Mouse (Mus musculus) megakaryocyte, embryonic 14.5 days (primary cell): ENCODE measurements around the gene Tex2.

ENCODE experiments used
- FLI1 ChIP-seq: IDR thresholded peaks from 2 replicates; pipeline ENCODE4 v1.6.1; 2012; ENCODE audit warnings: low read length, inconsistent platforms, mixed read lengths
- GATA1 ChIP-seq: IDR thresholded peaks from 3 replicates; pipeline ENCODE4 v1.6.1; 2012; ENCODE audit warnings: mixed read lengths, low read length, inconsistent platforms, borderline replicate concordance

- TF ChIP-seq GATA1 (no peak), FLI1 (no peak)
These were observed 34.1 kb downstream of the Tex2 start for GRCm38 (mm10) chr11:106579146-106579545.
